Mouse (Mus musculus) midbrain, embryonic 11.5 days (tissue): ENCODE results near the gene Tnr. TPM values are rescaled to one million over a fixed set of nuclear protein-coding genes. Genes with fewer than 3 reads are reported as not detected.
A peak's percentile ranks its signal among the peaks of the same experiment; 100 is the strongest.

Experiments used
- ATAC-seq: fragments of 200-750 bp; cut with Nextera tagmentation; 2 replicates; pipeline ENCODE4 v1.8.0; 2017; ENCODE audit warnings: moderate TSS enrichment, moderate library complexity; ENCODE audit not compliant: low FRiP score
- DNase-seq: peaks from one replicate; pipeline ENCODE4 v3.0.0; 2015; ENCODE audit warnings: low spot score; ENCODE audit errors: missing footprints
- H3K27ac ChIP-seq: fragments of 300-500 bp; sonication (generic); 2 replicates; pipeline ENCODE4 v1.5.1; 2014; ENCODE audit warnings: low read depth, low read length
- H3K27me3 ChIP-seq: fragments of 300-500 bp; sonication (generic); 2 replicates; pipeline ENCODE4 v1.6.1; 2014; ENCODE audit warnings: mild to moderate bottlenecking, low read length, moderate library complexity, mixed read lengths; ENCODE audit not compliant: control insufficient read depth, insufficient read depth
- H3K36me3 ChIP-seq: fragments of 300-500 bp; sonication (generic); 2 replicates; pipeline ENCODE4 v1.6.1; 2014; ENCODE audit warnings: mild to moderate bottlenecking, low read length, moderate library complexity, mixed read lengths; ENCODE audit not compliant: control insufficient read depth, insufficient read depth
- H3K4me1 ChIP-seq: fragments of 300-500 bp; sonication (generic); 2 replicates; pipeline ENCODE4 v1.6.1; 2014; ENCODE audit warnings: low read length; ENCODE audit not compliant: control insufficient read depth, insufficient read depth
- H3K4me2 ChIP-seq: fragments of 300-500 bp; sonication (generic); 2 replicates; pipeline ENCODE4 v1.6.1; 2014; ENCODE audit warnings: mild to moderate bottlenecking, moderate library complexity
- H3K4me3 ChIP-seq: fragments of 300-500 bp; sonication (generic); 2 replicates; pipeline ENCODE4 v1.5.1; 2014; ENCODE audit warnings: low read depth, low read length
- H3K9ac ChIP-seq: fragments of 300-500 bp; sonication (generic); 2 replicates; pipeline ENCODE4 v1.6.1; 2014; ENCODE audit warnings: low read length
- H3K9me3 ChIP-seq: fragments of 300-500 bp; sonication (generic); 2 replicates; pipeline ENCODE4 v1.6.1; 2016; ENCODE audit warnings: low read length; ENCODE audit not compliant: control insufficient read depth
- WGBS: fragments of 180-500 bp; shearing (Covaris S2); extraction: QIAGEN DNeasy Blood & Tissue Kit; methylation state at CpG from one replicate; pipeline ENCODE4 v1.1.7; 2014; 5-methylcytosine and 5-hydroxymethylcytosine counted together
- polyA plus RNA-seq: library from polyadenylated mRNA; unstranded; fragments of >200 nt; fragmentation: Nextera tagmentation; extraction: Ambion mirVana; gene quantifications from 2 replicates; pipeline ENCODE4 v1.2.1, GENCODE M21; 2014

Tnr gene
- polyA plus RNA-seq, 1 experiment from 2014 or later: 0.16 TPM

DNA sequence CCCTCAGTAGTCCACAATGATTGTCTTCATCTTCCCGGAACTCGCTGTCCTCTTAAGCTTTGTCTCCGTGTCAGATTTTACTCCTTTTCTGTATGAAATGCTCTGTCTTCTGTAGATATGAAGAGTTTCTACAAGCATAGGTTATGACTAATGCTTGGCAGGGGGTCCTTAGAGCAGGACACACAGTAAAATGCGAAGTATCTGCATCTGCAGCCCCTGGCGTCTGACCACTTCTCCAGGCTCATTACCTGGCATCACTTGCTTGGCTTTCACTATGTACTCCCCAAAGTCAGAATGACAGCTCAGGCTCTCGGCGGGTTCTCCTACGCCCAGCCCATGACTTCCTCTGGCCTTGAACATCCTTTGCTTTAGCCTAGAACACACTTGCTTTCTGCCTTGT is 147.6 kb downstream of the Tnr start:
- DNase-seq: no peak
- 80% methylated on average over 8 of the region's 8 CpGs for WGBS
- H3K27me3 ChIP-seq: no peaks in the 10 kb centered on the region
- peak; percentile 23 for ATAC-seq
- H3K9ac ChIP-seq: 0 out of 2 replicates have a peak overlapping the region, but pooled peaks have one; percentile 22
- no peaks in the 10 kb centered on the region for H3K9me3 ChIP-seq
- H3K4me3 ChIP-seq: no peak overlapping the region
- no peak overlapping the region for H3K27ac ChIP-seq
- H3K36me3 ChIP-seq: no peaks in the 10 kb centered on the region
- H3K4me2 ChIP-seq: peak overlapping the region; percentile 29
- H3K4me1 ChIP-seq: no peaks in the 10 kb centered on the region

DNA sequence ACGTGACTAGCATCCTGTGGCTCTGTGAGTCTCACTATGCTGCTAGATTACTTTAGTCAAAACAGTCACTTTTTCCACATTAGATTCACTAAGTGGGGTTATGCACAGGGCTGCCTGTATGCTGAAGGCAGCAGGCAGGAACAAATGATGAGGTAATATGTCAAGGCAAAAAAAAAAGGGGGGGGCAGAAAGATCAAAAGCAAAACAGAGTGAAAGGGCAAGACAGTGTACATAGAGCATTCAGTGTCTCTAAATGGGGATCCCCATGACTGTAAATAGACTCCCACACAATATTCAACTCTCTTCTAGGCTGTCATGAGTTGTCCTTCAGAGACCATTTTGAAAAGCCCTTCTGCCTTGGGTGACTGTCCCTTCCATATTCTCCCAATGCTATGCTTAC is 150.7 kb downstream of the Tnr start:
- 60% methylated on average over 1 of the region's 1 CpGs for WGBS
- no peak for DNase-seq

GRCm38 (mm10) chr1:159675472-159675871 is 151.9 kb downstream of the Tnr start:
- WGBS: 75% methylated on average over 4 of the region's 4 CpGs
- ATAC-seq (no peak), DNase-seq (no peak)
- H3K9me3 ChIP-seq: no peaks in the 10 kb centered on the region
- no peaks in the 10 kb centered on the region for H3K36me3 ChIP-seq
- no peaks in the 10 kb centered on the region for H3K27me3 ChIP-seq
- no peak overlapping the region for H3K4me2 ChIP-seq
- H3K9ac ChIP-seq: no peak overlapping the region
- no peak overlapping the region for H3K4me3 ChIP-seq
- no peaks in the 10 kb centered on the region for H3K4me1 ChIP-seq
- no peak overlapping the region for H3K27ac ChIP-seq

More for the DNA sequence above, 150.7 kb downstream of the Tnr start:
- Histone ChIP-seq H3K27ac (no peak overlapping the region), H3K9me3 (no peaks in the 10 kb centered on the region), H3K4me1 (no peaks in the 10 kb centered on the region), H3K9ac (no peak overlapping the region), H3K27me3 (no peaks in the 10 kb centered on the region), H3K4me2 (no peak overlapping the region), H3K4me3 (no peak overlapping the region), H3K36me3 (no peaks in the 10 kb centered on the region)
- ATAC-seq: no peak

GRCm38 (mm10) chr1:159678221-159678935 is 154.8 kb downstream of the Tnr start:
- DNase-seq: no peak
- H3K9me3 ChIP-seq: no peaks in the 10 kb centered on the region
- H3K4me3 ChIP-seq: no peak overlapping the region
- ATAC-seq: no peak
- H3K4me1 ChIP-seq: no peaks in the 10 kb centered on the region
- no peak overlapping the region for H3K9ac ChIP-seq
- 76% methylated on average over 10 of the region's 10 CpGs for WGBS
- H3K4me2 ChIP-seq: no peak overlapping the region
- H3K27ac ChIP-seq: no peak overlapping the region
- no peaks in the 10 kb centered on the region for H3K27me3 ChIP-seq
- H3K36me3 ChIP-seq: no peaks in the 10 kb centered on the region

GRCm38 (mm10) chr1:159681252-159681651 is 157.7 kb downstream of the Tnr start:
- H3K4me3 ChIP-seq: no peak overlapping the region
- H3K27ac ChIP-seq: no peak overlapping the region
- no peak for DNase-seq
- no peak overlapping the region for H3K4me2 ChIP-seq
- H3K27me3 ChIP-seq: no peaks in the 10 kb centered on the region
- no peaks in the 10 kb centered on the region for H3K36me3 ChIP-seq
- H3K9me3 ChIP-seq: no peaks in the 10 kb centered on the region
- no peak for ATAC-seq
- WGBS: 93% methylated on average over 2 of the region's 2 CpGs
- no peaks in the 10 kb centered on the region for H3K4me1 ChIP-seq
- H3K9ac ChIP-seq: no peak overlapping the region

- Histone ChIP-seq H3K27me3 (no peaks in the 10 kb centered on the region), H3K36me3 (no peaks in the 10 kb centered on the region), H3K4me2 (no peak overlapping the region), H3K4me3 (no peak overlapping the region), H3K9me3 (no peaks in the 10 kb centered on the region), H3K9ac (no peak overlapping the region), H3K27ac (no peak overlapping the region), H3K4me1 (no peaks in the 10 kb centered on the region)
- ATAC-seq: no peak
- no peak for DNase-seq
- 87% methylated on average over 9 of the region's 9 CpGs for WGBS
These were observed 163.1 kb downstream of the Tnr start for GRCm38 (mm10) chr1:159686476-159687231.

GRCm38 (mm10) chr1:159696717-159697116 is 173.1 kb downstream of the Tnr start:
- no peak overlapping the region for H3K4me3 ChIP-seq
- DNase-seq (no peak), ATAC-seq (no peak)
- H3K27ac ChIP-seq: no peak overlapping the region
- H3K36me3 ChIP-seq: no peaks in the 10 kb centered on the region
- WGBS: 46% methylated on average over 4 of the region's 4 CpGs
- no peaks in the 10 kb centered on the region for H3K27me3 ChIP-seq
- no peaks in the 10 kb centered on the region for H3K9me3 ChIP-seq
- H3K4me1 ChIP-seq: peaks cover 2% of the 10 kb centered on the region; the same call in 1 of the 2 replicates
- no peak overlapping the region for H3K4me2 ChIP-seq
- H3K9ac ChIP-seq: no peak overlapping the region

GRCm38 (mm10) chr1:159702038-159702437 is 178.5 kb downstream of the Tnr start:
- Histone ChIP-seq H3K4me2 (no peak overlapping the region), H3K4me3 (no peak overlapping the region), H3K36me3 (no peaks in the 10 kb centered on the region), H3K9ac (no peak overlapping the region), H3K27ac (no peak overlapping the region), H3K4me1 (no peaks in the 10 kb centered on the region; the same call in 1 of the 2 replicates), H3K27me3 (no peaks in the 10 kb centered on the region), H3K9me3 (no peaks in the 10 kb centered on the region)
- 84% methylated on average over 9 of the region's 9 CpGs for WGBS
- no peak for DNase-seq
- ATAC-seq: no peak

DNA sequence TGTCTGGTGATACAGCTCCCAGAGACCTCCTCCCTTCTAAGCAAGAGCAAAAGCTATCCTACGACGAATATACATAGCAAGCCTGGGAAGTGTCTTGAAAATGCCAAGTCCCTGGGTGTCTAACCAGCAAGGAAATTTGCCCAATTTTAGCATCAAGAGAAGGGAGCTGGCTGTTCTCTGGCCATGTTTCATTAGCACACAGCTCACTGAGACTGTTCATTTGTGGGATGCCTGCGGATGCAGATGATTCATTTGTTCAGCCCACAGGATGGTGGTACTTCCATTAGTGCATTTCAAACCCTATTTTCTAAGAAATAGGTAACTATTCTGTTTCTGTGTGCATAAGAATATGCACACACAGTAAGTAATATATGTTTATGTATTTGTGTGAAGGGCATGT is 181.4 kb downstream of the Tnr start:
- Histone ChIP-seq H3K9me3 (no peaks in the 10 kb centered on the region), H3K36me3 (no peaks in the 10 kb centered on the region), H3K4me1 (no peaks in the 10 kb centered on the region), H3K4me3 (no peak overlapping the region), H3K4me2 (no peak overlapping the region), H3K9ac (no peak overlapping the region), H3K27ac (no peak overlapping the region), H3K27me3 (no peaks in the 10 kb centered on the region)
- no peak for ATAC-seq
- 89% methylated on average over 3 of the region's 3 CpGs for WGBS
- DNase-seq: no peak
